Mouse (Mus musculus) stomach, postnatal 0 days (tissue): ENCODE data around the gene Gpr19.

Source experiments
- CTCF ChIP-seq: IDR thresholded peaks from 2 replicates; pipeline ENCODE4 v1.5.1; 2016; ENCODE audit warnings: antibody characterized with exemption, low read depth, mild to moderate bottlenecking, moderate library complexity
- EP300 ChIP-seq: optimal IDR thresholded peaks from 2 replicates; pipeline ENCODE3; 2016; ENCODE audit warnings: antibody characterized with exemption

DNA sequence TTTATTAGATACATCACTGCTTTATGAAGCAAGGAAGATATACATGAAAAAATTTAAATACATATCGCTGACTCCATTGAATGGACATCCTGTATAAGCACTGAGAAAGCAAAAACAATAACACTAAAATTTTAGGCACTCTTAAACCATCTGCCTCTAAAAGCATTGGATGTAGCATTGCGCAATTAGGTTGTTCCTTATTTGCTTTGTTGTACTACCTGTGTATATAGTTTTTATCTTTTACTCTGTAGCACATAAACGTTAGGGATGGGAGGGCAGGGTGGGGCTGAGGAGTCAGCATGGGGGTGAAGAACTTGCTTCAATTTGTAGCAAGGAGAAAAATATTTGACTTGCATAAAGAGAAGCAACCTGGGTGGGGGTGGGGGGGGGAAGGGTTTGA lies 25.9 kb upstream of the Gpr19 start:
- TF ChIP-seq CTCF, result no peak
- no peak for TF ChIP-seq EP300
